Mouse (Mus musculus): ENCODE data around the gene Pik3ap1. TPM values are rescaled to one million over a fixed set of nuclear protein-coding genes. Genes with fewer than 3 reads are reported as not detected.
"Not testable (repeated sequence)": the region's sequence is repeated elsewhere in the genome, so short reads cannot be mapped to it uniquely, and the experiment has no call there.

Gene Pik3ap1
- polyA plus RNA-seq (2016; fragmentation: Nextera tagmentation; extraction: Ambion mirVana) = 1.9 and 2.4 TPM in 2 replicates

- under 1% methylated on average over 41 of the region's 41 CpGs for whole genome bisulfite sequencing
- Histone ChIP-seq H3K27ac (peak within 1 kb of the TSS; percentile 65; the same call in 1 of the 2 replicates), H3K4me1 (peaks cover 19% of the 10 kb centered on the region), H3K4me3 (peak within 1 kb of the TSS; percentile 69), H3K36me3 (replicated peaks) (no peaks in the 10 kb centered on the region), H3K9me3 (no peaks in the 10 kb centered on the region), H3K27me3 (ENCODE audit: poor library complexity, severe bottlenecking) (peaks cover 37% of the 10 kb centered on the region)
- DNase-seq (ENCODE audit: extremely low spot score, low spot score) = peak; percentile 39
Measured at GRCm38 (mm10) chr19:41384922-41385508, at the start of gene Pik3ap1. Gene Pik3ap1 (minus strand): TSS chr19:41385102.

GRCm38 (mm10) chr19:41431512-41432164, 46.7 kb upstream of the Pik3ap1 start:
- H3K36me3 ChIP-seq (replicated peaks); H3K27ac ChIP-seq; H3K9me3 ChIP-seq; DNase-seq (ENCODE audit: extremely low spot score, low spot score); H3K4me1 ChIP-seq; H3K27me3 ChIP-seq (ENCODE audit: poor library complexity, severe bottlenecking); H3K4me3 ChIP-seq: not testable (repeated sequence)
- WGBS = no CpG with 5 or more reads among the region's 6 CpGs

GRCm38 (mm10) chr19:41425927-41426772, 41.2 kb upstream of the Pik3ap1 start:
- H3K4me3 ChIP-seq = not testable (repeated sequence)
- no CpG with 5 or more reads among the region's 8 CpGs for WGBS

GRCm38 (mm10) chr19:41421264-41421663, 36.4 kb upstream of the Pik3ap1 start:
- 83% methylated on average over 2 of the region's 2 CpGs for WGBS
- Histone ChIP-seq H3K4me3 (no peak overlapping the region), H3K27me3 (ENCODE audit: poor library complexity, severe bottlenecking) (no peaks in the 10 kb centered on the region), H3K27ac (no peak overlapping the region), H3K4me1 (peaks cover 17% of the 10 kb centered on the region), H3K9me3 (no peaks in the 10 kb centered on the region), H3K36me3 (replicated peaks) (no peaks in the 10 kb centered on the region)
- DNase-seq (ENCODE audit: extremely low spot score, low spot score) = no peak

More at GRCm38 (mm10) chr19:41425927-41426772, 41.2 kb upstream of the Pik3ap1 start:
- not testable (repeated sequence) for DNase-seq (ENCODE audit: extremely low spot score, low spot score); H3K27me3 ChIP-seq (ENCODE audit: poor library complexity, severe bottlenecking); H3K9me3 ChIP-seq; H3K27ac ChIP-seq; H3K4me1 ChIP-seq; H3K36me3 ChIP-seq (replicated peaks)

- Histone ChIP-seq H3K4me1 (peaks cover 17% of the 10 kb centered on the region), H3K9me3 (no peaks in the 10 kb centered on the region), H3K4me3 (no peak overlapping the region), H3K27ac (0 out of 2 replicates have a peak overlapping the region, but pooled peaks have one; percentile 15), H3K27me3 (ENCODE audit: poor library complexity, severe bottlenecking) (no peaks in the 10 kb centered on the region), H3K36me3 (replicated peaks) (no peaks in the 10 kb centered on the region)
- WGBS = 78% methylated on average over 2 of the region's 2 CpGs
- no peak for DNase-seq (ENCODE audit: extremely low spot score, low spot score)
Measured at GRCm38 (mm10) chr19:41418786-41419185, 33.9 kb upstream of the Pik3ap1 start.

- Histone ChIP-seq H3K27me3 (ENCODE audit: poor library complexity, severe bottlenecking) (no peaks in the 10 kb centered on the region), H3K9me3 (no peaks in the 10 kb centered on the region; the same call in 1 of the 2 replicates), H3K36me3 (replicated peaks) (no peaks in the 10 kb centered on the region), H3K4me3 (no peak overlapping the region), H3K27ac (no peak overlapping the region), H3K4me1 (peaks cover 17% of the 10 kb centered on the region)
- DNase-seq (ENCODE audit: extremely low spot score, low spot score) = no peak
- 45% methylated on average over 5 of the region's 5 CpGs for WGBS
Measured at GRCm38 (mm10) chr19:41417995-41418394, 33.1 kb upstream of the Pik3ap1 start.

- Histone ChIP-seq H3K9me3 (peaks cover 4% of the 10 kb centered on the region; the same call in 1 of the 2 replicates), H3K27me3 (ENCODE audit: poor library complexity, severe bottlenecking) (no peaks in the 10 kb centered on the region), H3K4me3 (no peak overlapping the region), H3K36me3 (replicated peaks) (no peaks in the 10 kb centered on the region), H3K4me1 (peaks cover 17% of the 10 kb centered on the region), H3K27ac (no peak overlapping the region)
- no peak for DNase-seq (ENCODE audit: extremely low spot score, low spot score)
- 40% methylated on average over 10 of the region's 10 CpGs for WGBS
Measured at GRCm38 (mm10) chr19:41416201-41416600, 31.3 kb upstream of the Pik3ap1 start.

- WGBS = 81% methylated on average over 8 of the region's 8 CpGs
- Histone ChIP-seq H3K9me3 (no peaks in the 10 kb centered on the region), H3K27me3 (ENCODE audit: poor library complexity, severe bottlenecking) (no peaks in the 10 kb centered on the region), H3K4me1 (no peaks in the 10 kb centered on the region), H3K4me3 (no peak overlapping the region), H3K36me3 (replicated peaks) (no peaks in the 10 kb centered on the region), H3K27ac (no peak overlapping the region)
- no peak for DNase-seq (ENCODE audit: extremely low spot score, low spot score)
Measured at GRCm38 (mm10) chr19:41402603-41403002, 17.7 kb upstream of the Pik3ap1 start.

- no peak for DNase-seq (ENCODE audit: extremely low spot score, low spot score)
- Histone ChIP-seq H3K9me3 (no peaks in the 10 kb centered on the region), H3K4me3 (no peak overlapping the region), H3K36me3 (replicated peaks) (no peaks in the 10 kb centered on the region), H3K27me3 (ENCODE audit: poor library complexity, severe bottlenecking) (peaks cover 10% of the 10 kb centered on the region), H3K27ac (no peak overlapping the region), H3K4me1 (peaks cover 8% of the 10 kb centered on the region)
- 93% methylated on average over 8 of the region's 8 CpGs for WGBS
Measured at GRCm38 (mm10) chr19:41390856-41391255, 6.0 kb upstream of the Pik3ap1 start.

GRCm38 (mm10) chr19:41389351-41389750, 4.4 kb upstream of the Pik3ap1 start:
- 71% methylated on average over 6 of the region's 6 CpGs for WGBS

GRCm38 (mm10) chr19:41388242-41388641, 3.3 kb upstream of the Pik3ap1 start:
- Histone ChIP-seq H3K27me3 (ENCODE audit: poor library complexity, severe bottlenecking) (peaks cover 35% of the 10 kb centered on the region), H3K4me3 (no peak overlapping the region), H3K9me3 (no peaks in the 10 kb centered on the region), H3K27ac (no peak overlapping the region), H3K4me1 (peaks cover 19% of the 10 kb centered on the region), H3K36me3 (replicated peaks) (no peaks in the 10 kb centered on the region)
- DNase-seq (ENCODE audit: extremely low spot score, low spot score) = no peak
- 90% methylated on average over 7 of the region's 7 CpGs for WGBS

More at GRCm38 (mm10) chr19:41389351-41389750, 4.4 kb upstream of the Pik3ap1 start:
- H3K4me1 ChIP-seq = peaks cover 19% of the 10 kb centered on the region
- H3K27me3 ChIP-seq (ENCODE audit: poor library complexity, severe bottlenecking) = peaks cover 25% of the 10 kb centered on the region
- no peak overlapping the region for H3K4me3 ChIP-seq
- H3K9me3 ChIP-seq = no peaks in the 10 kb centered on the region
- H3K27ac ChIP-seq = no peak overlapping the region
- DNase-seq (ENCODE audit: extremely low spot score, low spot score) = no peak
- no peaks in the 10 kb centered on the region for H3K36me3 ChIP-seq (replicated peaks)

GRCm38 (mm10) chr19:41387262-41387661, 2.4 kb upstream of the Pik3ap1 start:
- Histone ChIP-seq H3K4me3 (no peak overlapping the region), H3K4me1 (peaks cover 19% of the 10 kb centered on the region), H3K27ac (no peak overlapping the region), H3K27me3 (ENCODE audit: poor library complexity, severe bottlenecking) (peaks cover 37% of the 10 kb centered on the region), H3K36me3 (replicated peaks) (no peaks in the 10 kb centered on the region), H3K9me3 (no peaks in the 10 kb centered on the region)
- DNase-seq (ENCODE audit: extremely low spot score, low spot score) = no peak
- WGBS = 87% methylated on average over 2 of the region's 2 CpGs
